Mouse (Mus musculus) embryonic facial prominence, embryonic 14.5 days (tissue): ENCODE measurements at regions not wholly inside any gene's neighbourhood (a gene's known extent, or its start where the extent isn't known, plus 50 kb on each side); places are given as distances from the start of the nearest gene placed in this dataset.
A peak's percentile ranks its signal among the peaks of the same experiment; 100 is the strongest.

Experiments
- ATAC-seq: fragments of 200-750 bp; cut with Nextera tagmentation; 2 replicates; pipeline ENCODE4 v1.8.0; 2017; ENCODE audit warnings: low read depth, moderate number of reproducible peaks, moderate TSS enrichment
- DNase-seq: peaks from one replicate; pipeline ENCODE4 v3.0.0-alpha.2; 2015; ENCODE audit warnings: low spot score
- H3K27ac ChIP-seq: fragments of 300-500 bp; sonication (generic); replicated peaks from 2 replicates; pipeline ENCODE4 v1.5.1; 2014; ENCODE audit warnings: low read depth, mild to moderate bottlenecking, low read length, moderate library complexity
- H3K27me3 ChIP-seq: fragments of 300-500 bp; sonication (generic); replicated peaks from 2 replicates; pipeline ENCODE4 v1.6.1; 2014; ENCODE audit warnings: low read length; ENCODE audit not compliant: control insufficient read depth, insufficient read depth
- H3K36me3 ChIP-seq: fragments of 300-500 bp; sonication (generic); 2 replicates; pipeline ENCODE4 v1.6.1; 2014; ENCODE audit warnings: low read length, mixed read lengths; ENCODE audit not compliant: control insufficient read depth, insufficient read depth
- H3K4me1 ChIP-seq: fragments of 300-500 bp; sonication (generic); 2 replicates; pipeline ENCODE4 v1.6.1; 2014; ENCODE audit warnings: antibody characterized with exemption, low read length; ENCODE audit not compliant: control insufficient read depth, insufficient read depth
- H3K4me2 ChIP-seq: fragments of 300-500 bp; sonication (generic); 2 replicates; pipeline ENCODE4 v1.6.1; 2014; ENCODE audit warnings: low read depth, mild to moderate bottlenecking, low read length, moderate library complexity, mixed read lengths
- H3K4me3 ChIP-seq: fragments of 300-500 bp; sonication (generic); 2 replicates; pipeline ENCODE4 v1.5.1; 2014; ENCODE audit warnings: low read depth, mild to moderate bottlenecking, low read length
- H3K9ac ChIP-seq: fragments of 300-500 bp; sonication (generic); 2 replicates; pipeline ENCODE4 v1.6.1; 2014; ENCODE audit warnings: low read depth, mild to moderate bottlenecking, low read length, moderate library complexity, mixed read lengths
- H3K9me3 ChIP-seq: fragments of 300-500 bp; sonication (generic); 2 replicates; pipeline ENCODE4 v1.6.1; 2016; ENCODE audit warnings: low read length; ENCODE audit not compliant: control insufficient read depth
- WGBS: fragments of 180-500 bp; shearing (Covaris S2); extraction: QIAGEN DNeasy Blood & Tissue Kit; methylation state at CpG from one replicate; pipeline ENCODE4 v1.1.7; 2014; 5-methylcytosine and 5-hydroxymethylcytosine counted together

DNA sequence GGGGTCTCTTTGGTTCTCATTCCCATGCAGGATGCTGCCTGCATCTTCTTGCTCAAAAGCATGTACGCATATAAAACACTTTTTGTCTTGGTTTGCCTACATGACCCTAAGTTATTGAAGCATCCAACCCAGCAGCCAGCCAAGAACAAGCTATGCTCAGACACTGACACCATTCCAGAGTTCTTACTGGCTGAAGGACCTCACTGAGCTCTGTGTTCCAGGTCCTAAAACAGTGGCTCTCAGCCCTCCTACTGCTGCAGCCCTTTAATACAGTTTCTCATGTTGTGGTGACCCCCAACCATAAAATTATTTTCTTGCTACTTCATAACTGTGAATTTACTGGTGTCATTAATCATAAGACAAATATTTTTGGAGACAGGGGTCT is 450.4 kb downstream of the Tns1 start:
- Histone ChIP-seq H3K4me2 (no peak overlapping the region), H3K9ac (no peak overlapping the region), H3K4me1 (no peaks in the 10 kb centered on the region), H3K36me3 (no peaks in the 10 kb centered on the region), H3K9me3 (no peaks in the 10 kb centered on the region), H3K4me3 (no peak overlapping the region), H3K27me3 (no peaks in the 10 kb centered on the region), H3K27ac (no peak overlapping the region)
- WGBS = 70% methylated on average over 1 of the region's 1 CpGs
- no peak for ATAC-seq
- no peak for DNase-seq

DNA sequence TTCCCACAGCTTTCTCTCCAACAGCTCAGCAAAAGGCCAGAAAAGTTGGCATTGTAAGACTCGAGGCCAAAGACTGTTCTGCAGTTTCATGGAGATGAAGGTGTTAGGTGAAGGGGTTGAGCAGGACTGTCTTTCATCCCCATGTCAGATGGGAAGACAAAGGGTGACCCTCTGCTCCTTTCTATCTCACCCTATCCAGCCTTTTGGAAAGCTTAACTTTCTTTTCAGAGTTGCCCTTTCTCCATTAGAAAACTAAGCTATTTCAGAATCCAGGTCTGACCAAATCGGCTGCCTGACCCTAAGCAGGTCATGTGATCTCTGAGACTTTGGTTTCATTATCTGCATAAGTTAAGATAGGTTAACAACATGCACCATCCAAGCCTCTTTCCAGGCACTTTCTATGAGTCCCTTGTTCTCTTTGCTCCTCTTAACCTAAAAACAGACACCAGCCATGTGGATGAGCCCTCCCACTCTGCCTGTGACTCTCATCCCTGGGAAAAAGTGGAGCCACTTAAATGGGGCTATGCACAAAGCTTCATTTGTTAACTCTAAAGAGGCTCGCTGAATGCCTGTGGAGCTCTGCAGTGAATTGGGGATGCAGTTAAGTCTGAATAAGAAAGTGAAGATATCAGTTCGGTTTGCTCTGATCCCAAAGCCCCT is 450.9 kb downstream of the Tns1 start:
- ATAC-seq (no peak), DNase-seq (peak; percentile 12)
- Histone ChIP-seq H3K36me3 (no peaks in the 10 kb centered on the region), H3K9me3 (no peaks in the 10 kb centered on the region), H3K27me3 (no peaks in the 10 kb centered on the region), H3K4me1 (no peaks in the 10 kb centered on the region), H3K9ac (no peak overlapping the region), H3K4me3 (no peak overlapping the region), H3K4me2 (no peak overlapping the region), H3K27ac (no peak overlapping the region)
- WGBS = 28% methylated on average over 4 of the region's 4 CpGs

DNA sequence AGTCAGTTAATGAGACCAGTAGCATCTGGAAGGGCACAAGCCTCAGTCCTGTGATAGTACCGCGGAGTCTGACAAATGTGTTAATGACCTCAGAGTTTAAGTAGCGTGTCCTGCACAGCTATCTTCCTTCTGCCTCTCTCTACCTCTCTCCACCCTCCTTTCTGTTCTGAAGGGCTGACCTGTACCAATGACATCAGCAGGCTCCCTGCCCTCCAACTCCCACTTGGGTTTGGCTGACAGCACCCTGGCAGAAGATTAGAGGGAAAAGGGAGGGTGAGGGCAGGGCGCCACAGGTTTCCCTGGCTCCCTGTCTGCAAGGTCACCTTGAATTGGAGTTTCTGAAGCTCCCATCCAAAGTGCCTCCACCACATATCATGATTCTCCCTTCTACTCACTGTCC is 452.0 kb downstream of the Tns1 start:
- no peaks in the 10 kb centered on the region for H3K4me1 ChIP-seq
- ATAC-seq (no peak), DNase-seq (no peak)
- H3K27ac ChIP-seq = no peak overlapping the region
- no peaks in the 10 kb centered on the region for H3K9me3 ChIP-seq
- H3K36me3 ChIP-seq = no peaks in the 10 kb centered on the region
- H3K4me3 ChIP-seq = no peak overlapping the region
- 79% methylated on average over 4 of the region's 4 CpGs for WGBS
- H3K27me3 ChIP-seq = no peaks in the 10 kb centered on the region
- no peak overlapping the region for H3K9ac ChIP-seq
- no peak overlapping the region for H3K4me2 ChIP-seq

DNA sequence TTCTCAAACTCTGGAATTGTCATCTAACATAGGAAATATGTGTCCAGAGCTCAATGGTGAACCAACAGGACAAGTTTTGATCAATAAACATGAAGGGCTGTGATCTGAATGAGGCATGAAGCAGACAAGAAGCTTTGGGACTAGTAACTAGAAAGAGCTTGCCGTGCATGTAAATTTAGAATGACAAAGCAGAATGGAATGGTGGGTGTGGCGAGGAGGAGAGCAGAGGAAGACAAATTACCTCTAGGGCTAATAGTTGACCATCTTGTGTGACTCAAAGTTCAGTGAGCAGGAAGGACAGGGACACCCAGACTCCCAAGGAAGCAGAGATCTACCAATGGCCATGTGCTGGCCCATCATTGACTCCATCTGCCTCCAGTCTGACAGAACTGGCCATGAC is 455.6 kb downstream of the Tns1 start:
- Histone ChIP-seq H3K27ac (no peak overlapping the region), H3K4me1 (no peaks in the 10 kb centered on the region), H3K36me3 (no peaks in the 10 kb centered on the region), H3K9me3 (no peaks in the 10 kb centered on the region), H3K4me3 (no peak overlapping the region), H3K9ac (no peak overlapping the region), H3K27me3 (no peaks in the 10 kb centered on the region), H3K4me2 (no peak overlapping the region)
- ATAC-seq = no peak
- no peak for DNase-seq
- WGBS = 80% methylated on average over 2 of the region's 2 CpGs

DNA sequence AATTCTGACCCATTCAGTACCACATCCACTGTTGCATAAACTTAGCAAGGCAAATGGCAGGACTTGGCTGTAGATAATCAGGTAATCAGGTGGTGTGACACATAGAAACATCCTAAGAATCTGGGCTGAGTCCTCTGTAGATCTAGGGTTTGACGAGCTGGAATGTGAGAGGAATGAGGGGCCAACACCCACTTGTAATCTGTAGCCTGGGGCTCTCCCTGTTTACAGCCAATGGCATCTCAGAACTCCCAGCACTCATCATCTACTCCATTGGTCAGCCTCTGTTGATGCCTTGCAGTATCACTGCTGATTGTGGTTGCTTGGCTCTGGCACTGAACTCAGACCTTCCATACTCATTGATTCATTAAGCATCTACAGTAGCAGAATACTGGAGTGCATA is 460.7 kb downstream of the Tns1 start:
- ATAC-seq (no peak), DNase-seq (no peak)
- Histone ChIP-seq H3K27me3 (no peaks in the 10 kb centered on the region), H3K27ac (no peak overlapping the region), H3K4me1 (no peaks in the 10 kb centered on the region), H3K4me2 (no peak overlapping the region), H3K9me3 (no peaks in the 10 kb centered on the region), H3K36me3 (no peaks in the 10 kb centered on the region), H3K4me3 (no peak overlapping the region), H3K9ac (no peak overlapping the region)
- WGBS = 33% methylated on average over 1 of the region's 1 CpGs

DNA sequence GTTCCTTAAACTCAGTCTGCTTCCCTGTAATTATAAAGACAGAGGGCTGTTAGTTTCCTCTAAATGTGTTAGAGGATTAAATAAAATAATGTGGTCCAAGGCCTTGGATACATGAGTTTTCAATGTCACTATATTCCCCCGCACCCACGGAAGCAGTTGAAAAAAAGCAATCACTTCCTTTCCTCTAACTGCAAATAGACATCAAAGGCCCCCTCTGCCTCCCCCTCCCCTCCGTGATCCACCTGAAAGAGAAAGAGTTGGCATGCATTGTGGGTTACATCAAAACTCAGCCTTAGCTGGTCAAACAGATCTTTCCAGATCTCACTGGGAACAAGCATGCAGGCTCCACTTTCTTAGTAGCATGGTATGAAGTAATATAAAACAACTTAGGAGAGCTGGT is 479.2 kb downstream of the Tns1 start:
- ATAC-seq = no peak
- WGBS = 64% methylated on average over 3 of the region's 3 CpGs

DNA sequence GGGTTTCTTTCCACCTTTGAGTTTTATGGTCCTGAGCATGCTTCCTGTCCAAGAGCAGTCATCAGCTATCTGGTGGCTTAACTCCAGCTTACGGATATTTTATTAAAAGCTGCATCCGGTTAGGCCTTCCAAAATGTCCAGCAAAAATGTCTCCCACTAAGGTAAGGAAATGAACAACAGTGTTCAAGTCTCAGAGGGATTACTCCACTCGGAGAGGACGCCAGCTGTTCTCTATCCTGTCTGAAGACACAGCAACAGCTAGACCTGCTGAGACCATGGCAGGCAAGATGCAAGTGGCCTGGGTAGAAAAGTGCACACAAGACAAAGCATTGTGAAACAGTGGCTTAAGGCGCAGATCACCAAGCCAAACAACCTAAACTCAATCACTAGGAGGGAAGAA is 479.9 kb downstream of the Tns1 start:
- 0 out of 2 replicates have a peak overlapping the region, but pooled peaks have one; percentile 1 for H3K27ac ChIP-seq
- 46% methylated on average over 5 of the region's 5 CpGs for WGBS
- no peak; the same call in 1 of the 2 replicates for ATAC-seq

More for the DNA sequence above, 479.2 kb downstream of the Tns1 start:
- Histone ChIP-seq H3K4me1 (no peaks in the 10 kb centered on the region), H3K4me2 (no peak overlapping the region), H3K9me3 (no peaks in the 10 kb centered on the region), H3K36me3 (no peaks in the 10 kb centered on the region), H3K9ac (no peak overlapping the region), H3K4me3 (no peak overlapping the region), H3K27ac (0 out of 2 replicates have a peak overlapping the region, but pooled peaks have one; percentile 1), H3K27me3 (no peaks in the 10 kb centered on the region)
- no peak for DNase-seq

DNA sequence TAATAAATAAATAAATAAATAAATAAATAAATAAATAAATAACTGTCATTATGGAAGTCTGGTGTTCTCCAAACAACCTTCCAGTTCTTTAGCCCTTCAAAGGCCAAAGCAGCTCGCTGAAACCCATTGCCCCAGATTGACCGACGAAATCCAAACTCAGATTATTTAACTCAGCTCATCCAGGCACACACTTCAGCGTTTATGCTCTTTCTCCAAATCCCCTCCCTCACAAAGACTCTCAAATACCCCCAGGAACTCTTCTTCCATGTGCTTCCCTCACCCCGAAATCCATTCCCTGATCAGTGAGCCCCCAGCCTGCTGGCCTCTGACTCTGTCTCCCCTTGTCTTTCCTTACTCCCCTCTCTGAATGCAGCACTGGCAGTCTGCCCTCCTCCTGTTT is 480.8 kb downstream of the Tns1 start:
- no peaks in the 10 kb centered on the region for H3K4me1 ChIP-seq
- no peak for DNase-seq
- no peak overlapping the region for H3K4me3 ChIP-seq
- 63% methylated on average over 5 of the region's 5 CpGs for WGBS
- H3K27me3 ChIP-seq = no peaks in the 10 kb centered on the region
- no peak for ATAC-seq
- H3K36me3 ChIP-seq = no peaks in the 10 kb centered on the region
- H3K4me2 ChIP-seq = no peak overlapping the region
- H3K9me3 ChIP-seq = no peaks in the 10 kb centered on the region
- no peak overlapping the region; the same call in 1 of the 2 replicates for H3K27ac ChIP-seq
- no peak overlapping the region for H3K9ac ChIP-seq

More for the DNA sequence above, 479.9 kb downstream of the Tns1 start:
- no peaks in the 10 kb centered on the region for H3K9me3 ChIP-seq
- H3K4me3 ChIP-seq = no peak overlapping the region
- no peak overlapping the region for H3K9ac ChIP-seq
- no peaks in the 10 kb centered on the region for H3K4me1 ChIP-seq
- DNase-seq = peak; percentile 64
- H3K4me2 ChIP-seq = no peak overlapping the region
- H3K36me3 ChIP-seq = no peaks in the 10 kb centered on the region
- H3K27me3 ChIP-seq = no peaks in the 10 kb centered on the region

DNA sequence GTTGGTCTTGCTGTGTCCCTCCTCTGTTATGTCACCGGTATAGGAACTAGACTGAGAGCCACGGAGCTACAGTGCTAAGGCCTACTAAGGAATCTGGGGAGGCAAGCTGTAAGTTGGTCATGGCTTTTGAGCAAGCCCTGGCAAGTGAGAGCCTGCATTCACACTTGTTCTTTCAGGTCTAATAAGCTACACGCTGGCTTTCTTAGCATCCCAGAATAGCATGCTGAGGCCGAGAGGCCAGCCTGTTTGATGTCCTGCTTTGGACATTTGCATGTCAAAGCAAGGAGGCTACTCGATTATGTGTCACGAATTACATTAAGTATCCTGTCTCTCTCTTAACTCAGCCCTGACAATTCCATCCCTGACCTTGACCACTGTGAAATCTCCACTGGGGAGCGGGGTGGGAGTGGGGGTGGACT is 481.5 kb downstream of the Tns1 start:
- no peaks in the 10 kb centered on the region for H3K27me3 ChIP-seq
- no peak for ATAC-seq
- WGBS = 44% methylated on average over 7 of the region's 7 CpGs
- H3K4me3 ChIP-seq = no peak overlapping the region
- DNase-seq = peak; percentile 40
- no peak overlapping the region for H3K9ac ChIP-seq
- H3K36me3 ChIP-seq = no peaks in the 10 kb centered on the region
- H3K9me3 ChIP-seq = no peaks in the 10 kb centered on the region
- H3K4me2 ChIP-seq = no peak overlapping the region
- H3K27ac ChIP-seq = no peak overlapping the region
- H3K4me1 ChIP-seq = no peaks in the 10 kb centered on the region
